23 mouse cellular contexts compared by ENCODE assay signal in genomic region chr6:120255701-120256100, GRCm38 (mm10). TPM values are rescaled to one million over a fixed set of nuclear protein-coding genes. Genes with fewer than 3 reads are reported as not detected.
DNase-seq lines count a peak whose midpoint lies in the region; ATAC-seq and TF ChIP-seq lines count a peak whose summit lies in the region.
"Had no signal": no experiment of that assay in that cellular context is flagged by ENCODE, and none has a peak within 500 bp of the region (broad histone marks: within the 10 kb centered on the region; RNA-seq: fewer than 3 reads in every experiment).

No protein-coding gene starts in this region.

- intact Hi-C loops in gastrocnemius, postnatal 36 days (cut with DNase I): no loop called here
- intact Hi-C loops in left cerebral cortex, adult 2 months (cut with DNase I): loop anchor here (1.0 kb wide), 1 partner anchor 20 kb away; no protein-coding TSS in a partner anchor
- intact Hi-C loops in left cerebral cortex, postnatal 4 days (cut with DNase I): no loop called here

- no peak overlapping the region for H3K9ac ChIP-seq in intestine, postnatal 0 days (ENCODE audit: low read depth, low read length)
- H3K9ac ChIP-seq: embryonic facial prominence, embryonic 13.5 days; forebrain, embryonic 12.5 days; heart, embryonic 13.5 days; lung, embryonic 15.5 days; neural tube, embryonic 13.5 days had no signal

- no peak for TF ChIP-seq CTCF in left cerebral cortex, adult 2 months (IDR thresholded peaks at IDR 0.05)
- TF ChIP-seq CTCF in intestine, postnatal 0 days (IDR thresholded peaks at IDR 0.05; ENCODE audit: low read depth): no peak

- no peaks in the 10 kb centered on the region for H3K9me3 ChIP-seq in intestine, postnatal 0 days (ENCODE audit: control insufficient read depth)
- H3K9me3 ChIP-seq: embryonic facial prominence, embryonic 13.5 days; forebrain, embryonic 12.5 days; heart, embryonic 13.5 days; hindbrain, embryonic 10.5 days; lung, embryonic 15.5 days; megakaryocyte, embryonic 14.5 days; neural tube, embryonic 13.5 days had no signal

- DNase-seq in gastrocnemius, adult 18-20 months (ENCODE audit: low spot score): peak; percentile 19
- DNase-seq in gastrocnemius, postnatal 36 days: no peak
- peak; percentile 14 to 56 for DNase-seq in left cerebral cortex, adult 2 months (ENCODE audit: extremely low spot score in 1 of 2, low spot score in 2 of 2)
- DNase-seq in left cerebral cortex, postnatal 4 days: no peak
- DNase-seq in CD4-positive helper T cell, adult 2 months (ENCODE audit: low read depth, low spot score): peak; percentile 33
- DNase-seq in urinary bladder, adult 2 months (ENCODE audit: low spot score): no peak
- DNase-seq in adrenal gland, adult (ENCODE audit: inconsistent age in 2 of 2, low spot score in 1 of 2): no peak
- DNase-seq: B cell, adult 2 months; cerebellum, postnatal 36 days; retina, postnatal 1 day had no signal

- no peaks in the 10 kb centered on the region for H3K27me3 ChIP-seq in intestine, postnatal 0 days (replicated peaks; ENCODE audit: control insufficient read depth, insufficient read depth, low read length)
- H3K27me3 ChIP-seq: embryonic facial prominence, embryonic 13.5 days; forebrain, embryonic 12.5 days; heart, embryonic 13.5 days; lung, embryonic 15.5 days; neural tube, embryonic 13.5 days had no signal

- no peaks in the 10 kb centered on the region for H3K36me3 ChIP-seq in intestine, postnatal 0 days (ENCODE audit: control insufficient read depth, insufficient read depth)
- H3K36me3 ChIP-seq: embryonic facial prominence, embryonic 13.5 days; forebrain, embryonic 12.5 days; heart, embryonic 13.5 days; hindbrain, embryonic 10.5 days; lung, embryonic 15.5 days; neural tube, embryonic 13.5 days had no signal

- no peak for ATAC-seq in intestine, postnatal 0 days

- H3K27ac ChIP-seq in left cerebral cortex, adult 2 months: no peak overlapping the region
- 0 out of 2 replicates have a peak overlapping the region, but pooled peaks have one; percentile 21 for H3K27ac ChIP-seq in intestine, postnatal 0 days (ENCODE audit: low read depth, low read length)
- H3K27ac ChIP-seq: embryonic facial prominence, embryonic 13.5 days; forebrain, embryonic 12.5 days; heart, embryonic 13.5 days; hindbrain, embryonic 10.5 days; lung, embryonic 15.5 days; neural tube, embryonic 13.5 days had no signal

- 82% methylated on average over 12 of the region's 12 CpGs for WGBS in intestine, postnatal 0 days

- no peak overlapping the region for H3K4me2 ChIP-seq in intestine, postnatal 0 days (replicated peaks; ENCODE audit: low read depth)
- H3K4me2 ChIP-seq: embryonic facial prominence, embryonic 13.5 days; forebrain, embryonic 12.5 days; heart, embryonic 13.5 days; lung, embryonic 15.5 days; neural tube, embryonic 13.5 days had no signal

- H3K4me3 ChIP-seq in left cerebral cortex, adult 2 months: no peak overlapping the region
- H3K4me3 ChIP-seq in intestine, postnatal 0 days (ENCODE audit: low read depth, low read length): no peak overlapping the region
- H3K4me3 ChIP-seq: embryonic facial prominence, embryonic 13.5 days; forebrain, embryonic 12.5 days; heart, embryonic 13.5 days; hindbrain, embryonic 10.5 days; lung, embryonic 15.5 days; megakaryocyte, embryonic 14.5 days; neural tube, embryonic 13.5 days had no signal

- H3K4me1 ChIP-seq in intestine, postnatal 0 days (replicated peaks; ENCODE audit: control insufficient read depth, insufficient read depth, low read length): peaks cover under 1% of the 10 kb centered on the region; the same call in 1 of the 2 replicates
- H3K4me1 ChIP-seq: embryonic facial prominence, embryonic 13.5 days; forebrain, embryonic 12.5 days; heart, embryonic 13.5 days; lung, embryonic 15.5 days; megakaryocyte, embryonic 14.5 days; neural tube, embryonic 13.5 days had no signal

RNA-seq across cellular contexts. Expression of gene D330020A13Rik, which starts 38.5 kb away (rescaled TPM):
- total RNA-seq in gastrocnemius, adult 18-20 months (2021): not detected
- not detected for total RNA-seq in gastrocnemius, postnatal 36 days (2021)
- total RNA-seq in left cerebral cortex, adult 2 months (2021): not detected
- total RNA-seq in left cerebral cortex, postnatal 4 days (2021): not detected
- 0.18 and 0.34 TPM in 2 replicates for polyA plus RNA-seq in intestine, postnatal 0 days (2015; fragmentation: Nextera tagmentation; extraction: Ambion mirVana)
- polyA plus RNA-seq in urinary bladder, adult 2 months (2012; rRNA removed): not detected in 2 replicates
- total RNA-seq: layer of hippocampus, postnatal 25 days; liver, adult 2 months; MEL; midbrain, postnatal 0 days had no signal
- polyA plus RNA-seq: forebrain, embryonic 12.5 days; gonadal fat pad, adult 2 months; heart, embryonic 13.5 days; hindbrain, embryonic 10.5 days; liver, adult 2 months had no signal

RNA-seq across cellular contexts. Expression of gene B4galnt3, which starts 38.7 kb away (rescaled TPM):
- total RNA-seq in gastrocnemius, adult 18-20 months (2021): 1 to 10 TPM in 1 of 2 experiments, under 1 TPM in 1; 0.98 to 1.1 TPM
- total RNA-seq in gastrocnemius, postnatal 36 days (2021): 1 to 10 TPM in 1 of 2 experiments, under 1 TPM in 1; 0.99 to 1.7 TPM
- total RNA-seq in left cerebral cortex, adult 2 months (2021): 1 to 10 TPM in 1 of 2 experiments, under 1 TPM in 1; 0.93 to 1.3 TPM
- total RNA-seq in left cerebral cortex, postnatal 4 days (2021): under 1 TPM; 0.46 to 0.60 TPM
- 0.95 and 1.1 TPM in 2 replicates for polyA plus RNA-seq in intestine, postnatal 0 days (2015; fragmentation: Nextera tagmentation; extraction: Ambion mirVana)
- 0.40 and 0.45 TPM in 2 replicates for polyA plus RNA-seq in urinary bladder, adult 2 months (2012; rRNA removed)

Comparison
In these comparisons a context has a peak if more than half of its experiments do, and no peak if none do; other contexts are left out.
1. DNase-seq: peak in gastrocnemius, adult 18-20 months (single experiment), left cerebral cortex, adult 2 months (2 of 2) and CD4-positive helper T cell, adult 2 months (single experiment); none in gastrocnemius, postnatal 36 days (0 of 2), left cerebral cortex, postnatal 4 days (single experiment), urinary bladder, adult 2 months (single experiment) and adrenal gland, adult (0 of 2).